Mouse (Mus musculus) kidney, embryonic 14.5 days (tissue): Measurements from ENCODE around the gene Gm20518. TPM values are rescaled to one million over a fixed set of nuclear protein-coding genes. Genes with fewer than 3 reads are reported as not detected.

Experiments
- ATAC-seq: fragments of 200-750 bp; cut with Nextera tagmentation; 2 replicates; pipeline ENCODE4 v1.8.0; 2017; ENCODE audit warnings: moderate number of reproducible peaks, mild to moderate bottlenecking, moderate TSS enrichment, moderate library complexity; ENCODE audit not compliant: low FRiP score, low TSS enrichment
- H3K27ac ChIP-seq: fragments of 300-500 bp; sonication (generic); 2 replicates; pipeline ENCODE4 v1.5.1; 2014; ENCODE audit warnings: low read depth, mild to moderate bottlenecking, low read length, moderate library complexity, mixed read lengths
- H3K27me3 ChIP-seq: fragments of 300-500 bp; sonication (generic); 2 replicates; pipeline ENCODE4 v1.6.1; 2014; ENCODE audit warnings: mild to moderate bottlenecking, low read length; ENCODE audit not compliant: control insufficient read depth, insufficient read depth
- H3K36me3 ChIP-seq: fragments of 300-500 bp; sonication (generic); 2 replicates; pipeline ENCODE4 v1.6.1; 2014; ENCODE audit warnings: low read length, mixed read lengths; ENCODE audit not compliant: control insufficient read depth, insufficient read depth
- H3K4me1 ChIP-seq: fragments of 300-500 bp; sonication (generic); 2 replicates; pipeline ENCODE4 v1.6.1; 2014; ENCODE audit warnings: low read length, mixed read lengths; ENCODE audit not compliant: control insufficient read depth, insufficient read depth
- H3K4me2 ChIP-seq: fragments of 300-500 bp; sonication (generic); replicated peaks from 2 replicates; pipeline ENCODE4 v1.6.1; 2014; ENCODE audit warnings: low read depth, mild to moderate bottlenecking, low read length
- H3K4me3 ChIP-seq: fragments of 300-500 bp; sonication (generic); 2 replicates; pipeline ENCODE4 v1.5.1; 2014; ENCODE audit warnings: mild to moderate bottlenecking, low read length
- H3K9ac ChIP-seq: fragments of 300-500 bp; sonication (generic); 2 replicates; pipeline ENCODE4 v1.6.1; 2014; ENCODE audit warnings: low read depth, mild to moderate bottlenecking, low read length, moderate library complexity
- H3K9me3 ChIP-seq: fragments of 300-500 bp; sonication (generic); 2 replicates; pipeline ENCODE4 v1.6.1; 2016; ENCODE audit warnings: low read length; ENCODE audit not compliant: control insufficient read depth
- WGBS: fragments of 180-500 bp; shearing (Covaris S2); extraction: QIAGEN DNeasy Blood & Tissue Kit; methylation state at CpG from one replicate; pipeline ENCODE4 v1.1.7; 2014; 5-methylcytosine and 5-hydroxymethylcytosine counted together
- polyA plus RNA-seq: library from polyadenylated mRNA; unstranded; fragments of >200 nt; fragmentation: Nextera tagmentation; extraction: Ambion mirVana; gene quantifications from 2 replicates; pipeline ENCODE4 v1.2.1, GENCODE M21; 2014

Gene Gm20518
- polyA plus RNA-seq, 1 experiment from 2014 or later = 0.31 TPM

DNA sequence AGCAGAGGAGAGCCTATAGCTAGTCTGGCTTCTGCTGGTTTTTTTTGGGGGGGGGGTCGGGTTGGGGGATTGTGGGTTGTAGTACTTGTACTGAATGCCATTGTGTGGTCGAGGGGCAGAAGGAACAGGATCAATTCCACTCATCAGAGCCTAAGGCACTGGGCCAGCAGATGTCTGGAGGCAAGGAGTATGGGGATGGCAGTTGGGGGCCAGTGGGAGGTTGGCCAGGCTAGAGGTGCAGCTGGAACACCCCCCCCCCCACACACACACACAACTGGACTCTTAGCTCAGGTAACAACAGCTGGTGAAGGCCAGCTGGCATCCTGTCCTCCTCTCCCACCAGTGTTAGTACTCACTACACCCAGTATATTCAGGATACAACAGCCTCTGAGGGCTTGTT lies 37.7 kb upstream of the Gm20518 start:
- Histone ChIP-seq H3K4me3 (no peak overlapping the region), H3K27ac (peak overlapping the region; percentile 79; the same call in 1 of the 2 replicates), H3K4me1 (peaks cover 9% of the 10 kb centered on the region; the same call in 1 of the 2 replicates), H3K27me3 (no peaks in the 10 kb centered on the region), H3K36me3 (peaks cover 18% of the 10 kb centered on the region), H3K9me3 (no peaks in the 10 kb centered on the region), H3K9ac (no peak overlapping the region; the same call in 1 of the 2 replicates), H3K4me2 (no peak overlapping the region)
- 0 out of 2 replicates have a peak, but pooled peaks have one; percentile 5 for ATAC-seq
- 27% methylated on average over 2 of the region's 2 CpGs for WGBS

DNA sequence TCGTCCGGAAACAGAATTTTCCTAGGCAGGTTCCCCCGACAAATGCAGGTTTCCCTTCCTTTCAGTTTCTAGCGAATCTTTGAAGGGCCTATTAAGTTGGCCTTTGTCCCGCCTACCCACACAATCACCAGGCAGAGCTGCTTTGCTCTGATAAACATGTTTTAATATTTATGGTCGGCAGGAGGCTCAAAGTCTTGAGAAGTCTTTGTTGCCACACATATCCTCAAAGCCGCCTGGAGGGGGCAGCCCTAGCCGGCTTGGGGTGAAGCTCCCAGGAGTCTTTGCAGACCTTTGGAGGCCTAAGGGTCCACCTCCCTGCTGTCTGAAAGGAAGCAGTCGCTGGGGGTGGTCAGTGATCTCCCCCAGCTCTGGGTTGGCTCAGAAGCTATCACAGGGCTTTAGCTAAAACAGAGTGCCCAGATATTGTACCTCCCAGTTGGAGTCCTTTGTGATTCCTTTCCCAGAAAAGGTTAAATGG lies 37.2 kb upstream of the Gm20518 start:
- Histone ChIP-seq H3K36me3 (peaks cover 18% of the 10 kb centered on the region), H3K4me2 (peak overlapping the region; percentile 79), H3K9me3 (no peaks in the 10 kb centered on the region), H3K4me3 (peak overlapping the region; percentile 75), H3K27me3 (no peaks in the 10 kb centered on the region), H3K4me1 (peaks cover 9% of the 10 kb centered on the region; the same call in 1 of the 2 replicates), H3K9ac (peak overlapping the region; percentile 78; the same call in 1 of the 2 replicates), H3K27ac (peak overlapping the region; percentile 79)
- ATAC-seq = peak; percentile 56
- under 1% methylated on average over 9 of the region's 9 CpGs for whole genome bisulfite sequencing

DNA sequence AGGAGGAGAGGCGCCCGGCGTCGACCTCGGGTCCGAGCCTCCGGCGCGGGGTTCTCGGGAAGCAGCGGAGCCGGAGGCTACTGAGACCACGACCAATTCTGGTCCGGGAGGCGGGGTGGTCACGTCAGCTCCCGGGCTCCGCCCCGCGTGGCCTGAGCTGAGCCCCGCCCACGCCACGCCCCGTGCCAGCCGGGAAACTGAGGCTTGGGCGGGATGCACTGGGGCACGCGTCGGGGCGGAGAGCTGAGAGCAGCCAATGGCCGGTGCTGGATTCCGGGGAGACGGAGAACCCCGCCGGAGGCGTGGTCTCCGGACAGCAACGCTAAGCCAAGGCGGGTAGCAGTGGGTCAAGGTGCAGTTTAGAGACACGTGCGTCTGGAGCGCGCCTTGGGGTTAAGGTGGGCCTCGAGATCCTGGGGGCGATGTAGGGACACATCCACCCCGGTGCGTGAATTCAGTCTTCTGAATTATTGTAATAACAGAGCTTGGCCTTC lies 36.7 kb upstream of the Gm20518 start, which contains the start of gene Slc25a1:
Gene Slc25a1 (minus strand): TSS at position 133 of the 494 bp plus-strand sequence.
- Histone ChIP-seq H3K9ac (peak within 1 kb of the TSS; percentile 78), H3K27ac (peak within 1 kb of the TSS; percentile 79), H3K27me3 (no peaks in the 10 kb centered on the region), H3K4me3 (peak within 1 kb of the TSS; percentile 75), H3K4me1 (peaks cover 9% of the 10 kb centered on the region; the same call in 1 of the 2 replicates), H3K36me3 (peaks cover 18% of the 10 kb centered on the region), H3K4me2 (peak within 1 kb of the TSS; percentile 79), H3K9me3 (no peaks in the 10 kb centered on the region)
- ATAC-seq = peak; percentile 79
- WGBS = 1% methylated on average over 47 of the region's 47 CpGs

- no peaks in the 10 kb centered on the region for H3K27me3 ChIP-seq
- ATAC-seq = peak; percentile 56
- peak overlapping the region; percentile 75 for H3K4me3 ChIP-seq
- peak overlapping the region; percentile 79 for H3K27ac ChIP-seq
- peaks cover 18% of the 10 kb centered on the region for H3K36me3 ChIP-seq
- H3K9me3 ChIP-seq = no peaks in the 10 kb centered on the region
- under 1% methylated on average over 68 of the region's 72 CpGs for WGBS
- peaks cover 12% of the 10 kb centered on the region for H3K4me1 ChIP-seq
- H3K4me2 ChIP-seq = peak overlapping the region; percentile 79
- H3K9ac ChIP-seq = peak overlapping the region; percentile 78
Measured at GRCm38 (mm10) chr16:17927351-17928082, 36.0 kb upstream of the Gm20518 start.

DNA sequence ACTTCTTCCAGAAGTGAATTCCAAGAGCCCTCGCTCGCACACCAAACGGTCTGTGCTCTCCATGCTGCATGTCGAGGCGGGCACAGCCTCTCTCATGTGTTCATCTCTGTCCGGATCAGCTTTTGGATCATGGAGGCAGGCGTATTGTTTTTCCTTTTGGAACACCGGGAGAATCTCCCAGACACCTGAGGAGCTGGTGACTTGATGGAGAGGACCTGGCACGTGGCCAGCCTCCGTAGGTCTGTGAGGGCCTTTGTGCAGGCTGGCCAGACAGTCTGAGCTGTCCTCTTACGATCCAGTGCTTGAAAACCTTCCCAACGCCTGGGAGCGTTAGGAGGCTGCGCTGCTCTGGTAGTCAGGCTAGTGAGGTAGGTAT lies 30.7 kb upstream of the Gm20518 start:
- peaks cover 15% of the 10 kb centered on the region for H3K4me1 ChIP-seq
- H3K36me3 ChIP-seq = peaks cover 18% of the 10 kb centered on the region
- ATAC-seq = no peak
- peak overlapping the region; percentile 85 for H3K9ac ChIP-seq
- H3K4me2 ChIP-seq = peak overlapping the region; percentile 94
- no peaks in the 10 kb centered on the region for H3K9me3 ChIP-seq
- under 1% methylated on average over 14 of the region's 14 CpGs for WGBS
- peak overlapping the region; percentile 79 for H3K4me3 ChIP-seq
- H3K27ac ChIP-seq = peak overlapping the region; percentile 43; the same call in 1 of the 2 replicates
- H3K27me3 ChIP-seq = peaks cover 18% of the 10 kb centered on the region

DNA sequence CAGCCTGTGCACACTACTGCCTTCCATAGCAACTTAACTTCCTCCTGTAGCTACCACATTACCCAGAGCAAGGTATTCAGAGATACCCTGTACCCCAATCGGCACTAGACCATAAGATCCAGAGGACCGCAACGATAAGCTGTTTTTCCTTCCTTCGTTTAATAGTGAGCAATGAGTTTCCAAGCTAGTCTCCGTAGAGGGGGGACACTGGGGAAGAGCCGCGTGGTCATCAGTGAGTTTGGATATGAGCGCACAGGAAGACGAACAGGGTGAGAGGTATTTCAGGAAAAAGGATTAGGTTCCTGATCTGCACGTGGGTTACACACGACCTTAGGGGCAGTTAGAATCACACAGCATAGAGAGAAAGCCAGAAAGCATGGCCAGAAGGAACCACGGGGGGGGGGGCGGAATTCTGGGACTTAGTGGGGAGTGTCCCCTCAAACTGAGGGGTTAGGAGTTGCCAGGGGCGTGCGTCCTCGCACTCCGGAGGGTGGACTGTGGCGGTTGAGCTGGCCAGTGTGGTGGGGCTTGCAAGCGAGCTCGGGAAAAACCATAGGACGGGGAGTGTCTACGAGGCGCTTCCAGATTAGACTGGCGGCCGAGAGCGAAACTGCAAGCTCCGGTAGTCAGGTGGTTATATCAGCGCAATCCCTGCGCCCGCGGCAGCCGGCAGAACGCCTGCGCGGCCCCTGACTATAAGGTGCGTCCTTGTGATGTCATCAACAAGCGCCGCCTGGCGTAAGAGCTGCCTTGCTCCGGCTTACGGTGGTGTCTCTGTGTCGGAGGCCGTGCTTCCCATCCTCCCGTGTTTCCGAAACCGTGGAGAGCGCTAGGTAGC lies 30.1 kb upstream of the Gm20518 start:
- H3K9me3 ChIP-seq = no peaks in the 10 kb centered on the region
- H3K27me3 ChIP-seq = peaks cover 25% of the 10 kb centered on the region
- peak overlapping the region; percentile 79 for H3K4me3 ChIP-seq
- H3K9ac ChIP-seq = peak overlapping the region; percentile 85
- peak overlapping the region; percentile 78 for H3K27ac ChIP-seq
- 2% methylated on average over 46 of the region's 47 CpGs for WGBS
- peaks cover 10% of the 10 kb centered on the region for H3K4me1 ChIP-seq
- ATAC-seq = peak; percentile 96
- peaks cover 18% of the 10 kb centered on the region for H3K36me3 ChIP-seq
- H3K4me2 ChIP-seq = peak overlapping the region; percentile 94

DNA sequence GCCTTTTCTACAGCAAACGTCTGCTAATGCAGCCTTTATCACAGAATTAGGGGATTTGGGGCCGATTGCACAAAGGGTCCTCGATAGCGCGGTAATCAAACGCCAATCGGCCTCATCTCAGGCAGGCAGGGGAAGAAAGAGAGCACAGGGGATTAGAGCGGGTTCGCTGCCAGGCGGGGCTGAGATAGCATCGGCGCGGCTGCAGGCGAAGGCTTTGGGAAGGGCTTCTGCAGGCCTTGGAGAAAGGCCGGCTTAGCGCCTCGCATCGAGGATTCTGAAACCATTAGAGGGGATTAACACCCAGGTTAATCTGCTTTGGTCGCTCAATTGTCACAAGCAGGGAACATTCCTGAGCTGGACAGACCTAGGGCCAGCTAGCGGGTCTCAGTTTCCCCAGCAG lies 29.1 kb upstream of the Gm20518 start:
- H3K4me2 ChIP-seq = 0 out of 2 replicates have a peak overlapping the region, but pooled peaks have one; percentile 74
- 9% methylated on average over 20 of the region's 20 CpGs for whole genome bisulfite sequencing
- peaks cover 34% of the 10 kb centered on the region for H3K27me3 ChIP-seq
- peaks cover 12% of the 10 kb centered on the region for H3K36me3 ChIP-seq
- H3K4me1 ChIP-seq = peaks cover 10% of the 10 kb centered on the region; the same call in 1 of the 2 replicates
- no peak overlapping the region for H3K27ac ChIP-seq
- H3K9ac ChIP-seq = peak overlapping the region; percentile 32; the same call in 1 of the 2 replicates
- ATAC-seq = no peak
- no peaks in the 10 kb centered on the region for H3K9me3 ChIP-seq
- no peak overlapping the region for H3K4me3 ChIP-seq

DNA sequence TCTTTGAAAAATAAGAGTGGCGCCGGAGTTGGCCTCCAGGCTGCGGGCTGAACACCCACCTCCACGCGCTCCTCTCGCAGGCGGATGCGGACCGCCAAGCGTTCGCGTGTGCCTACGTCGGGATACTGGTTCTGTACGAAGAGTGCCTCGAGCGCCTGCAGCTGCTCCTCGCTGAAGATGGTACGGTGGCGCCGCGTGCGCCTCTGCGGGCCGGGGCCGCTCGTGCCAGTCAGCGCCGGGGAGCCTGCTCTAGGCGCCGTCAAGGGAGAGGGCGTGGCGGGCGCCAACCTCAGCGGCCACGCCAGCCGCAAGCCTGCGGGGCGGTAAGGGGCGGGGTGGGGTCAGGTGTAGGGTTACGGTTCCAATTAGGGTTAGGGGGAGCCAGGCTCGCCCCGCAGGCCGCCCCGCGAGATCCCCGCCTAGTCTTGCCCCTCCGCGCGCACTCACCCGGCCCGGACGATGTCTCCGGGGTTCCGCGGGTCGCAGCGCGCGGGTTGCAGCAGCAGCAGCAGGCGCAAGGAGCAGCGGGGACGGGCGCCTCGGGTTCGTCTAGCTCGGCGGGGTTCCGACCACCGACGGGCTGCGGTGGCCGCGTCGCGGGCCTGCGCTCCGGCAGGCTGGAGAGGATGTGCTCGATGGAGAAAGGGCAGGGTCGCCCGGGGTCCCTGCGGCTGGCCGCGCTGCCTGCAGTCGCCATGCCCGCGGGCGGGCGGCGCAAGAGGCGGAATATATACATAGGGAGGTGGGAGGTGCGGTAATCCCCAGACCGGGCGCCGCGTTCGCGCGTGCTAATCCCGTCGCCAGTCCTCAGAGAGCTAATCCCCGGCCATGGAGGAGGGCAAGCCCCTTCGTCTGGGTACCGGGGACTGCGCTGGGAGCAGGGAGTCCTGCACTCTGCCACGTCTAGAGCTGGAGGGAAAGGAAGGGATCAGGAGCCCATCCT lies 23.1 kb upstream of the Gm20518 start, which contains the start of gene Gsc2:
Gene Gsc2 (minus strand): TSS at position 753 of the 943 bp plus-strand sequence.
- Histone ChIP-seq H3K4me1 (peaks cover 17% of the 10 kb centered on the region), H3K27ac (no peak within 1 kb of the TSS), H3K4me3 (peak within 1 kb of the TSS; percentile 38), H3K9ac (peak within 1 kb of the TSS; percentile 8; the same call in 1 of the 2 replicates), H3K27me3 (peaks cover 63% of the 10 kb centered on the region), H3K9me3 (no peaks in the 10 kb centered on the region), H3K36me3 (no peaks in the 10 kb centered on the region), H3K4me2 (peak within 1 kb of the TSS; percentile 60)
- no peak for ATAC-seq
- WGBS = under 1% methylated on average over 106 of the region's 106 CpGs
